Mouse (Mus musculus) liver, embryonic 13.5 days (tissue): ENCODE data around the gene Pea15a. TPM values are rescaled to one million over a fixed set of nuclear protein-coding genes. Genes with fewer than 3 reads are reported as not detected.

Experiments used
- polyA plus RNA-seq: library from polyadenylated mRNA; unstranded; fragments of >200 nt; fragmentation: Nextera tagmentation; extraction: Ambion mirVana; gene quantifications from 2 replicates; pipeline ENCODE4 v1.2.1, GENCODE M21; 2015

The Pea15a gene
- polyA plus RNA-seq, 1 experiment from 2014 or later = 20.9 TPM

Other genes with a start within 250 kb of the Pea15a start
- 0.89 and 1.4 TPM in 2 replicates for gene Vangl2, start 178.4 kb downstream of the Pea15a start, polyA plus RNA-seq
- gene Nhlh1, start 149.2 kb downstream of the Pea15a start, polyA plus RNA-seq = not detected in 2 replicates
- gene Copa, start 124.3 kb downstream of the Pea15a start, polyA plus RNA-seq = 64.4 and 80.4 TPM in 2 replicates
- gene Ncstn, start 124.0 kb downstream of the Pea15a start, polyA plus RNA-seq = 33.6 and 38.6 TPM in 2 replicates
- gene Pex19, start 80.0 kb downstream of the Pea15a start, polyA plus RNA-seq = 39.9 and 48.2 TPM in 2 replicates
- 58.1 and 65.0 TPM in 2 replicates for gene Dcaf8, start 58.7 kb downstream of the Pea15a start, polyA plus RNA-seq
- 0.29 and 0.55 TPM in 2 replicates for gene Casq1, start 13.1 kb upstream of the Pea15a start, polyA plus RNA-seq
- 0.03 TPM in 1 of 2 replicates, not detected in the other for gene Atp1a4, start 51.6 kb upstream of the Pea15a start, polyA plus RNA-seq
- gene Igsf8, start 54.8 kb upstream of the Pea15a start, polyA plus RNA-seq = 15.4 and 16.8 TPM in 2 replicates
- 0.25 and 0.32 TPM in 2 replicates for gene Atp1a2, start 91.3 kb upstream of the Pea15a start, polyA plus RNA-seq
- gene Kcnj9, start 122.5 kb upstream of the Pea15a start, polyA plus RNA-seq = 0.05 TPM in 1 of 2 replicates, not detected in the other
- 0.03 and 0.07 TPM in 2 replicates for gene Kcnj10, start 134.4 kb upstream of the Pea15a start, polyA plus RNA-seq
- 2.4 and 2.7 TPM in 2 replicates for gene Pigm, start 169.7 kb upstream of the Pea15a start, polyA plus RNA-seq